Mouse (Mus musculus) gastrocnemius, postnatal 36 days (tissue): ENCODE measurements around the gene Git2. TPM values are rescaled to one million over a fixed set of nuclear protein-coding genes. Genes with fewer than 3 reads are reported as not detected.

Experiments used
- DNase-seq, 2 experiments: peaks; one replicate each; pipeline ENCODE4 v3.0.0; 2022
- intact Hi-C: fragments of 180-260 bp; cut with DNase I; formaldehyde crosslinking; loops from one replicate; pipeline ENCODE4 v1.15.1; 2025
- total RNA-seq, 2 experiments: library from RNA; stranded (reverse); gene quantifications; 2 replicates each; pipeline ENCODE4 v1.2.3; 2021

The Git2 gene
- total RNA-seq, 2 experiments from 2014 or later: 15.9 to 17.4 TPM

- no peak for DNase-seq
- intact Hi-C loops: no loop called here
Observed at GRCm38 (mm10) chr5:114767185-114767584, 8.1 kb downstream of the Git2 start.

DNA sequence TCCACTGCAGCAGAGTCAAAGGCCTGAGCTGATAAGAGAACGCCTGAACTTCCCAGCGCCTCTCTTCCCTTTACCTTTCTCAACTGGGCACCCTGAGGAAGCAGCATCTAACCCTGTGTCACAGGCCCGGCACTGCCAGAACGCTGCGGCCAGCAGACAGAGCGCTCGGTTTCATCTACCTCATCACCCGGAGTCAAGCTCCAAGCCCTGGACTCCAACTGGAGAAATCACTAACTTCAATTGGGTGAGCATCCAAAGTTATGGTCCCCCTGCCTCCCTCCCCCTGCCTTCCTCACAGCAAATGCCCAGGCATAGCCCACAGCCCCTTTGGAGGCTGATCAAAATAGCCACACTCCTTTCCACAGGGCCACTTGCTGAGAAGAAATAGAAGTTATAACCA, 8.6 kb downstream of the Git2 start:
- DNase-seq: no peak
- intact Hi-C loops: no loop called here

GRCm38 (mm10) chr5:114764812-114765735, 10.2 kb downstream of the Git2 start:
- no peak for DNase-seq
- intact Hi-C loops: no loop called here

DNA sequence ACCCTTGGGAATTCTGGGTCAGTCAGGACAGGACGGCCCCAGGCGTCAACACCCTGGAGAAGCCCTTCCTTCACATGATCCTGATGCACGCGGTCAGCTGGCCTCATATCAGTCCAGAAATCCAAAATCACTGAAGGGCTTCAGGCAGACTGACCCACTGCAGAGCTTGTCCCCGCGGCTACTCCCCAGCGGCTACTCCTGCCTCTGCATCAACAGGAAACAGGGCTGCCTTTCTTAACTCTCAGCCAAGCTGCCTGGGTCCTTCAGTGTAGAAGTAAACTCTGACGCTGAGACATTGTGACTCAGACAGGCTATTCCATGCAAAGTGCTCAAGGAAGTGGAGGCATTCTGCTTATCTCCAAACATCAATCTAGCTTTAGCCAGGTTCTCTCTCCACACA, 13.3 kb downstream of the Git2 start:
- intact Hi-C loops: no loop called here
- DNase-seq: no peak

DNA sequence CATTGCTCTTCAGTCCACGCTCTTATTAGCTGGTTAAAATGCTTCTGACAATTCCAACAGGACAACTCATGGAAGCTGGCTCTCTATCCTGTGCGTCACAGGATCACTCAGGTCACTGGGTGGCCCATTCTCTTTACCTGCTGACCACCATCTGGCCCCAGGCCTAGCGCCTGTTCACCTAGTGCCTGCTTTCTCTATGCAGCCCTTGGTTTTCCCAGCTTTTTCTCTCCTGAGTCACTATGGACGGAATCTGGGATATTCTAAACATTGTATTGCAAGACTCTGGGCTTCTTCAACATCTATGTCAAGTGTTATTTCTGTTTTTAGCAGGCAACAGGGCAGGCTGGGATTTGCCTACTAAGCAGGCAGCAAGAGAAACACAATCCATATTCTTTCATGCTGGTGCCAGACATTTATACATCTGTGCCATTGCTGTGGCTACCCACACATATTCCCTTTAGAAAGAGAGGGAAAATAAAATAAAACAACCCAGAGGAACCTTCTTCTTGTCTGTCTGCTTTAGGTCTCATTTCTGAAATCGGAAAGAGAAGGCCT, 15.7 kb downstream of the Git2 start:
- DNase-seq: no peak
- intact Hi-C loops: no loop called here

DNA sequence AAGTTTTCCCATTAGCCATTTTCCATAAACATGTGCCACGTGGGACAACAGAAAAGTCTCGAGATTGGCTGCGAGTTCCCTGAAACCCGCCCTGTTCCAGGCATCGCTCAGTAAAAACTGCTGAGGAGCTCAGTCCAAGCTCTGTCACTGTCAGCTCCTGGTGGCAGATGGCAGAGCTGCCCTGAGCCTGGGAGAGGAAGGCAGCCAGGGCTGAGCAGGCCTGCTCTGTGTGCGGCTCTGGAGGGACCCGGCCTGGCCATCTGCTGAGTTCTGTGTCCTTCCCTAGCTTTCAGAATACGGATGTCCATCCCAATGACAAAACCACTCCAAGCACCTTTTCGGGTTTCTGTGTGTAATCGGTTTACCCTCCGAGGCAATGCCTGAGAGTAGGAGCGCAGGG, 21.9 kb downstream of the Git2 start:
- intact Hi-C loops: no loop called here
- no peak for DNase-seq

DNA sequence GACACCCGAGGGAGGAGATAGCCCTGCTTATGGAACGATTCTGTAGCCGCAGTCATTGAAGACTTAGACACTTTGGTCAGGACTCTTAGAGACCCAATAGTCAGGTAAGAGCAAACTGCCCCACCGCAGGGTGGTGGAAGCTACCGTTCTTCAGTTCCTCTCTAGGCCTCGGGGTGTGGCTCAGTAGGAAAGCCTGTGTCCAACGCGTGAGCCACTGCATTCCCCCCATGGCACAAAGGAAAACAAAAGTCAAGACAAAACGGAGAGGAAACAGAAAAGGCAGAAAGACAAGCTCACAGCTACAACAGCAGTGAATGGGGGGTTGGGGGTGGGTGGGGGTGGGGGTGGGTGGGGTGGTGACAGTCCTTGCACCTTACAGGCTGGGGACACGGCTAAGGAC, 22.9 kb downstream of the Git2 start:
- no peak for DNase-seq
- intact Hi-C loops: no loop called here

DNA sequence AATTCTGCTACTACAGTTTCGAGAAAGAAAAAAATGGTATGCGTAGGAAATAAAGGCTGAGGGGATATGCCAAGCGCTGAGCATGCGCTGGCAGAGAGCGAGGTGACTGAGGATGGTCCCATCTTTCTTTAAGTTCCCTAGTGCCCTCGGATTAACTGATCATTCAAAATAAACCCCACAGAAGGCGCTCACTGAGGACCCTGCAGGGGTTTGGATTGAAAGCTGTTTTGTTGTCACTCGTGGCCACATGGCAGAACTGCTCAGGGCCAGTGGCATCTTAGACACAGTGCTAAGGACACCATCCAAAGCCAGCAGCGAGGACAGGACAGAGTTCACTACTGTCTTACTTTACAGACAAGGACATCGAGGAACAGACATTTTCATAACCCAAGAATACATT, 25.0 kb downstream of the Git2 start:
- intact Hi-C loops: no loop called here
- DNase-seq: no peak

- DNase-seq: no peak
- intact Hi-C loops: no loop called here
Observed at GRCm38 (mm10) chr5:114747521-114747920, 27.8 kb downstream of the Git2 start.

- DNase-seq: no peak
- intact Hi-C loops: no loop called here
Observed at GRCm38 (mm10) chr5:114746886-114747285, 28.4 kb downstream of the Git2 start.

DNA sequence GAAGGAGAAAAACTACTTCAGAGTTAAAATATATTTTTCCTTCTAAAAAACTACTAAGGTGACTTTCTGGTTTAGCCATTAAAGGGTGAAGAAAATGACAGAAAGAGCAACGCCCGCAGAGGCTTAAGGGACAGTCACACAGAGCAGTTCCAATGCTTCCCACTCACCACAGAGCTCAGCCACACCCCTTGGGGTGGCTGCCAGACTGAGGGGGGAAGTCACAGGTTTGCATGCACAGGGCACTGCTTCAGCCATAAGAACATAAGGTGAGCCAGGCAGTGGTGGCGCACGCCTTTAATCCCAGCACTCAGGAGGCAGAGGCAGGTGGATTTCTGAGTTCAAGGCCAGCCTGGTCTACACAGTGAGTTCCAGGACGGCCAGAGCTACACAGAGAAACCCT, 29.7 kb downstream of the Git2 start:
- intact Hi-C loops: no loop called here
- no peak for DNase-seq

DNA sequence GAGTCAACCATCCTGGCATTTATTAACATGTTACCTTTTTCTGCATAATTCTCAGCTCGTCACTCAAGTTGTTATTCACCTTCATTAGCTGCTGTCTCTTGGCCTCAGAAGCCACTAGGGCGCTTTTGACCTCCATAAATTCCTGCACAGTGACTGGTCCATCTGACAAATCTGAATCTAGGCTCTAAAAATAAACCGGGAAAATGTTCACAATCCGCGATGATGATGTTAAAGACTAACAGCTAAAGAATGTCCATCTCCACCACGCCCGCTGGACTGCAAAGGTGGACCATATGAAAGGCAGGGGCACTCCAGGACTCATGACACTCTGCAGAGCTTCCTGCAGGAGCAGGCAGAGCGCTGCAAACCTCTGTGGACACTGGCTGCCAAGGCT, 31.6 kb downstream of the Git2 start:
- intact Hi-C loops: loop anchor here (5.0 kb wide), 1 partner anchor 36 kb away; the partner anchor contains the start of gene Tchp
- DNase-seq: no peak

- DNase-seq: no peak
- intact Hi-C loops: loop anchor here (5.0 kb wide), 1 partner anchor 36 kb away; the partner anchor contains the start of gene Tchp
Observed at GRCm38 (mm10) chr5:114742998-114743696, 32.2 kb downstream of the Git2 start.

- intact Hi-C loops: loop anchor here (5.0 kb wide), 1 partner anchor 35 kb away; the partner anchor contains the start of gene Tchp
- no peak for DNase-seq
Observed at GRCm38 (mm10) chr5:114742572-114742971, 32.7 kb downstream of the Git2 start.

GRCm38 (mm10) chr5:114740595-114740994, 34.7 kb downstream of the Git2 start:
- intact Hi-C loops: loop anchor here (5.0 kb wide), 1 partner anchor 33 kb away; the partner anchor contains the start of gene Tchp
- no peak for DNase-seq

DNA sequence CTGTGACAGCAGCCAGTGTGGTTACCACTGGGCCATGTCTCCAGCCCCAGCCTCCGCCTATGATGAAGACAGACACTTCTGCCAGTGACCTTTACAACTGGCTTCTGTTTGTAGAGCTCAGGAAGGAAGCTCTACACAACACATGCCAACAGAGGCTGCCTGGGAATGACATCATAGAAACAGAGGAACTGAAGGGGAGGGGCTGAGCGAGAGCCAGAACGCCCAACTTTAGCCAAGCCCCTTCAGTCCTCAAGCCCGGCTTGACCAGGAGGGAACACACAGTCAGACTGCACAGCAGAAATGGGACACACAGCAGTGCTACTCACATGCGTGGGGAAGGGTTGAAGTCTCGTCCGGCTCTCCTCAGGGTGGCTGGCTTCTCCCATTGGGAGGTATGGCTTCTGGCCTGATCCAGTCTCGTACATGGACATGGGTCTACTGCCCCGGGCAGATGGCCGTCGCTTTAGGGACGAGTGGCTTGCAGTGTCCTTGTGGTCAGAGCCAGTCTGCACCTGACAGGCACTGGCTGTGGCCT, 36.5 kb downstream of the Git2 start:
- peak; percentile 42 to 53 for DNase-seq
- intact Hi-C loops: no loop called here

DNA sequence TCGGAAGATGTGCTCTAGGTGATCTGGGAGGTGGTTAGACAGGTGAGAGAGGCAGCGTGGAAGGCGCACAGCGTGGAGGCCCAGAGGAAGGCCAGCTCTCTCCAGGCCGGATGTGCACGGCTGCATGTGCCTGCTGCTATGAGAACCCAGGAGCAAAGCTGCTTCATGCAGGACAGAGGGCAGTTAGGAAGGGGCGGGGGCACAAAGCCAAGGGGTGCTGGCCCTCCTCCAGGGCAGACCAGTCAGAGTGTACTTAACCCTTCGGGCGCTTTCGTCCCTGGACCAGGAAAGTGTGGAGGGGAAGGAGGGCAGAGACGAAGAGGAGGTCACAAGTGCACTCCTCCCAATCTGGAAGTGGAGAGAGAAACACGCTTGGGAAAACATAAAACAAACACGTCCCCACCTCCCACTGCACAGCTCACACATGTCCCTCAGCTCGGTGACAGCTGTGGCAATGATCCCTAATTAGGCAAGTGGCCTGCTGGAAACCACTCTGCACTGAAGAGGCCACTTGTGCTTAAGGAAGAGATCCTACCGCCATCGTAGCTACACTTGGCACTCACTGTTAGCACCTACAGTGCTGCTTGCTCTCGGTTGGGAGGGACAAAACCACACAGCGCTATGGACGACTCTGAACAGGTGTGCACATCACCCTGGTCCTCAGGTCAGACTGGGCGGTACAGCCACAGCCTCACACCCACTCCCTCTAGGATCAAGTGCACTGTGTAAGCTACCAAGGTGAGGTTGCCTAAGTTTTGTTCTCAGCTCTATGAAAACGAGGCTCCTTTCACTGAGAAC, 38.0 kb downstream of the Git2 start:
- intact Hi-C loops: no loop called here
- DNase-seq: no peak

DNA sequence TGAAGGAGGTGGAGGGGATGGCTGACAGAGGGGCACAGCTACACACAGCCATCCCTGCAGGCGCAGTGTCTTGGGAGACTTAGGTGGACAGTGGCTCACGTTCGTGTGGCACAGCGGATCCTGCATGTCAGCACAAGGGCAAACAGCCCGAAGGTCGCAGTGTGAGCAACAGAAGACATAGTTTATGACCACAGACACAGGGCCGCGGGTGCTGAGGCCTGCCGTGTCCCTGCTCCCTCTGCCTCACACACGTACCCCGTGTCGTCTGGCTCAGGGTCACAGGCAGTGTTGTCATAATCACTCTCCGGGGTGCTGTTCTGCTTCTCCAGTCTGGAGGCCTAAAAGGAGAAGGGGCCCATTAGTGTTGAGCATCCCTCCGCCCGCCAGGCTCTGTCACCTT, 41.7 kb downstream of the Git2 start:
- intact Hi-C loops: no loop called here

GRCm38 (mm10) chr5:114731969-114732368, 43.3 kb downstream of the Git2 start:
- no peak for DNase-seq
- intact Hi-C loops: no loop called here

More for the DNA sequence above, 41.7 kb downstream of the Git2 start:
- DNase-seq: no peak

GRCm38 (mm10) chr5:114731498-114731897, 43.8 kb downstream of the Git2 start:
- DNase-seq: no peak
- intact Hi-C loops: no loop called here
